Mouse (Mus musculus): ENCODE measurements at regions not wholly inside any gene's neighbourhood (a gene's known extent, or its start where the extent isn't known, plus 50 kb on each side); places are given as distances from the start of the nearest gene placed in this dataset.

DNA sequence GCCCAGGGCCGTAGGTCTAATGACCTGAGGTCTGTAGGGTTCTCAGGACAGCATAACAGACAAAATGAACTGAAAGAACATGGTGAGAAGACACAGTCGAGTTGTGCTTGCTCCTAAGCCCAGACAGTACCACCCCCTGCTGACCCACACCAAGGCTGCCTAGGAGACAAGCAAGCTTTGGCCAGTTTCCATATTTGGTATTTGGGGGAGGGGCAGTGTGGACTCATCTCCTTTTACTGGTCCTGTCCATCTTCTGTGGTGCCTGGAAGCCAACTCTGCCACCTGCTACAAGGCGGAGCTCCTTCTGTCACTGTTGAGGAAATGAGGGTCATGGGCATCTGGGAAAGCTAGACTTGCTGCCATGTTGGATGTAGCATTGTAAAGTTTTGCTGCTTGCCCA is 68.9 kb downstream of the Tex29 start:
- DNase-seq (ENCODE audit: low read depth in 2 of 2, low spot score in 2 of 2): no peak

DNA sequence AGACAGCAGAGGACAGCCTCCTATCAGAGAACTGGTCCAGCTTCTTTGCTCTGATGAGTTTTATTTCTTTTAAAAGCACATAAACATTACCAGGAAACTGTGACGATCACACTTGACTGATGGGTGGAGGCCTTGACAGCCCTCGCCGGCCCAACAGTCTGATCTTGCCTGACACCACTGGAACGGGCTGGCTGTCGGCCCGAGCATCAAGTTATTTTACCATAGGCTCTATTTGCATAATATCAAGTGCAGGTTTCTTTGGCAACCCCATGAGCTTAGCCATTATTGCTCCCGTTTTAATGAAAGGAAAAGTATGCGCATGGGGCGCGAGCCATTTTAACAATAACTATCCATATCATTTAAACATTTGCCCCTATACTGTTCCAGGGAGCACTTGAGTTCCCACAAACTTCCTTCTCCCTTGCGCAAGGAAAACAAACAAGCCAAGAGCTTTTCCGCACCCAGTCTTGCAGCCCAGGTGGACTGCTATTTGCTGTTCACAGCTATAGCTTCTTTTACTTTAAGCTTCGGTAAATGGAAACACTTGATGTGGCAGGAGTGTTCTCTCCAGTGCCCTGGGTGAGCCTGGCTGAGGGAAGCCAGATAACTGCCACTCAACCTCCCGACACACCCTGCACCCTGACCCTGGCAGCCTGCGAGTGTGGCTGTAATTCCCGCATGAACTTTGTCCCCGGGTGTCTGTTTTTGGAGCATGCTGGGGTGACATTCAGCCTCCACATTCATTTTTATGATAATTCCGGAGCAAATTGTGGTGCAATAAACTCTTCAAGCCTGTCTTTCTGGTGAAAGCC is 71.6 kb downstream of the Tex29 start:
- no peak for DNase-seq (ENCODE audit: low read depth in 2 of 2, low spot score in 2 of 2)

DNA sequence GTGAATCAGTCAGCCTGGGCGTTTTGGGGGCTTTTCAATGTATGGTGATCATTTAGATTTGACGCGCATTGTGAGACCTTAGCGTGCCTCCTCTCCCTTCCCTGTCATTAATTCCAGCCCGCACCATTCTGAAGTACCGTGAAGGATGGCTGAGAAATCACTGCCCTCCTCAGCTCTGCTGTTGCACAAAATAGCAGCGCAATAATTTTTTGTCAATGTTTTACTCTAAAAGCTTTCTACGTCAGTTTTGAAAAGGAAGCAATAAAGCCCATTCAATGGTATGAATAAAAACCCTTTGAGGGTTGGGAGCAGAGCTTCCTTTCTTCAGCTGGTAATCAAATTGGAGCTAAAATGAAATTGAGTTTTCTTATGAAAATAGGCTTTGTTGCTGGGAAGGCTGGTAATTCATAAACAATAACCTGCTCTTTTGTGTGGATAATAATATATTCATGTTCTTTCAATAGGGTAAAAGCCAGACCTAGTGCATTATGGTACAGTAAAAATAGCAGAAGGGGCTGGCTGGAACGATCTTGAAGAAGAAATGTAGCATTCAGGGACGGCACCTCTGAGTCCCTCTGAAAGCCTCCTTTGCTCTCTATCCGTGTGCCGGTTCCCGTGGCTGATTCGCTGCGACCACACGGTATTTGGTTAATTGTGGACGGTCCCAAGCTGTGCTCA is 72.3 kb downstream of the Tex29 start:
- no peak for DNase-seq (ENCODE audit: low read depth in 2 of 2, low spot score in 2 of 2)

DNA sequence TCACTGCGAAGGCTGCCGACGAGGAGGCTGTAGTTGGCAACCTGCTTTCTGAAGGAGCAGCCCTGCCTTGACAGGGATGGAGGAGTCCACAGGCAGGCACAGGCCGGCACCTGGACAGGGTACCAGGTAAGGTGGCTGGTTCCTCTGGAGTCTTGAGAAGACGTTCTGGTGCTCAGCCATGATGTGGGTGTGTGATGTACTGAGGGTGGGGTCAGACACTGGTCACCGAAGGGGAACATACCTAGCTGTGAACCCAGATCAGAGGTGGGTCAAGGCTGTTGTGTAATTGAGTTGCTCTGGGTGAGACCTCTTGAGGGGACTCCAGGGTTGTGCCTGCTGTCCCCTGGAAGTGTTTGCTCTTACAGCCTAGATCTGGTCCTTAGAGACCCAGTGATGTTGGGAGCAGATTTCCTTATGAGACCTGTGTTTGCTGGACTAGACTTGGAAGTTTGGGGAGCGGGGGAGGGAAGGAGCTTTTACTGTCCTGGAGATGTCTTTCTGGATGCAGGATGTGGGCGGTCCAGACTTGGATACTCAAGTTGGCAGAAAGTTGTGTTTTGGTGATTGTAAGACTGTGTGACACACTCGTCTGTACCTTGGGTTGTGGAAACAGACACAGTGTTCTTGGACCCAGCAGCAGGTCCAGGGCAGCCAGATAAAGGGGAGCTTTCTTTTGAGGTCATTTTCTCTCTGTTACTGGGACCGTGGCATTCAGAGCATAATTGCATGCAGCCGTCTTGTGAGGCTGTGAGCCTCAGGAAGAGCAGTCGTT is 73.0 kb downstream of the Tex29 start:
- no peak for DNase-seq (ENCODE audit: low read depth in 2 of 2, low spot score in 2 of 2)

DNA sequence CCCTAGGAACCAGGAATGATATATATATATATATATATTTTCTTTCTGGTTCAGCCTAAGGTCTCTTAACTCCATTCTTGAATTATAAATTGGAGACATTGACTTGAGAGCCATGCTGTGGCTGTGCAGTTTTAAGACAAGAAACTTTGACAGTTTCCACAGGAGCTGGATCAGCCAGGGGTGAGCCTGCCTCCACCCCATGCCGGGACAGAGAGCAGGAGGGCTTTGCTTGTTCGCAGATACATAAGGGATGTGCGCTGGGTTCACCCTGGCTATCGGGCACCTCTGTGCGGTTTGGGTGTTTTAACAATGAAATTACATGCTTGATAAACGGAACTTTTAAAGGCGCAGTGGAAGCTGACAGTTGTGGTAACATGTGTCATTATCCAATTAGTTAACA is 73.9 kb downstream of the Tex29 start:
- DNase-seq (ENCODE audit: low read depth in 2 of 2, low spot score in 2 of 2): no peak

DNA sequence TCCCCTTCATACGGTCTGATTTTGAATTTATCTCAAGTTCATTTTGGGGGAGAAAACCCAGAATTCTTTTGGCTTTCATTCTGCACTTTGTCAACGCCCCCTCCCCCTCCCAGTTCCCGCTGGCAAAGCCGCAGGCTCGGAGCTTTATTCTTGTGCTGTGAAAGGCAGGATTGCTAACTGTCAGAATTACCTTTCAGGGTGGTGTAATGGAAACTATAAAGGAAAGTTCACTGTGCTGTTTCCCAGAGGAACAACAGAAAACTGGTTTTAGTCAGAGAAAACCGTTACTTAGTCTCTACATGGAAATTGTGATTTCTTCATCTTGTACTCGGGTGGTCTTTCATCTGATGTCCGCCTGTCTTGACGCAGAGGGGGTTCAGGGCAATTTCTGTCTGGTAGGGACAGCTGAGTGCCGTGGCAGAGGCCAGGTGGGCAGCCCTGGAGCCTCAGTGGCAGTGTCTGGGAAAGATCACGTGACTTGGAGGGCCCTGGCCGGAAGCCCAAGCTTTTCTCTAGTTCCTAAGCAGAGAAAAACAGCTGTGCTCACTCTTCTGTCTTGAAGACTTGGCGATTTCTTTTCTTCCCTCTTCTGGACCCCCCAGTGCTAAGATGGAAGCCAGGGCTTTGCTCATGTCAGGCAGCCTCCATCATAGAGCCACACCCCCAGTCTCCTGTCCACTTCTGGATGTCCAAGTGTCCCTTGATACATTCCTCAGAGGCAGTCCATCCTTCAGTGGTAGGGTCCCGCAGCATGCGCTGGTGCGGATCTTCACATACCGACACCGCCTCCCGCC is 74.6 kb downstream of the Tex29 start:
- DNase-seq (ENCODE audit: low read depth in 2 of 2, low spot score in 2 of 2): no peak

DNA sequence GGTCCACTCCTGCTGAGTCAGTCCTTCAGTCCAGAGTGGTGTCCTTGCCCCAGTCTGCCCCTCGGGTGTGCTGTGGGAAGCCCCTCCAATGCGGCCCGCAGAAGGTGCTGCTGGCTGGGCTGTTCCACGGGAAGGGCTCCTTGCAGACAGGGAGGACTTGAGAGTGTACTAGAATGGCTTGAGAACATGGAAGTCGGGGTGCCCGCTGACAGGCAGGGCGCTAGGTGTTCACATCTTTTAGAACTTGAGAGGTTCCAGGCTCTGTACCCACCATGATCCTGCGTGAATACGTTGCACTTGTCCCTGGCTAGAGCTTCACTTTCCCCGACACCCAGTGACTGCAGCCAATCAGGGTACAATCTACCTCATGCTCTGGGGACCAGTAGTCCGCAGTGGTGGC is 75.4 kb downstream of the Tex29 start:
- no peak for DNase-seq (ENCODE audit: low read depth in 2 of 2, low spot score in 2 of 2)

DNA sequence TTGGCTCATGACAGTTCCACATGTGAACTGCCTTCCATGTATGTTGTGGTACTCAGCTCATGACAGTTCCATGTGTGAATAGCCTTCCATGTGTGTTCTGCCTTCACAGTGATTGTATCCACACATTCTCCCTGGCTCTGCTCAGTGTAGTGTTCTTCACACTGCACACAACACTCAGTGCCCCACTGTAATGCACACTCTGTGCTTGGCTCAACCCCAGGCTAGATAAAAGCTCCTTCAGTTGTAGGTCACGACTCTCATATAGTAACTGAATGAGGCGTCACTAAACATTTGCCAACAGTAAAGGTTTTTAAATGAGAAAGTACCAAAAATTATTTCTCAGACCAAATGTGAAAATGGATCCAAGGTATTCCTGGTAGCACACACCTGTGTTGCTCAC is 79.6 kb downstream of the Tex29 start:
- DNase-seq (ENCODE audit: low read depth in 2 of 2, low spot score in 2 of 2): no peak

DNA sequence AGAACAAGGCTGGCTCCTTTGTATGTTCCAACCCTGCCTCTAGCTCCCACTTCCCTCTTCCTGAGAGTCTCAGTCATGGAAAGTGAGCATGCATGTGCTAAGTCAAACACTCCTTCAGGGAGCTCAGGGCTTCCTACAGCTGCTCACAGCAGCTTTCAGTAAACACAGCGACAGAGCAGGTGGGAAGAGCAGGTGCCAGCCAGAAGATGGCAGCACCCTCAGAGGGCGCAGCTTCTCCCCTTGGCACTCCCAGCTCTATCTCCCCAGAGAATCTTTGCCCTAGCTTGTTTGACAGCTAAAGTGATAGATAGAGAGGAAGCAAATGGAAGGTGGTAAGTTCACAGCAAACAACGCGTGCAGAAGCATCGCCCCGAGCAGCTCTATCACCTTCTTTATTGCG is 82.8 kb downstream of the Tex29 start:
- DNase-seq (ENCODE audit: low read depth in 2 of 2, low spot score in 2 of 2): no peak

DNA sequence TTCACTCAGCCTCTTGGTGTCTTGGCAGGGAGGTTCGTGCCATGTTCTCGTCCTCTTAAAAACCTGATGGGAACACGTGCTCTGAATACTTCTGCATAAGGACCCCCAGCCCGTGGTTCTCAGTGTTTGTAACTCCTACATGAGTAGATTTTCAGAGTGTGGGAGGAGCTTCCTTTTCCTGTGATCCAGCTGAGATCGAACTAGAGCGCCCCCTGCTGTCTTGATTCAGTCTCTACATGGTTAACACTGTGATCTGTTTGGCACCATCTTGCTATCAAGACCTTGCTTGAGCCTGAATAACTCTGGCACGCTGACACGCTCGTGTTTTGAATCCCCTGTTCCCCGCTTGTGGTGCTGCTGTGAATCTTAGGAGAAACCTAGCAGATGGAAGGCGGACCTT is 83.9 kb downstream of the Tex29 start:
- DNase-seq (ENCODE audit: low read depth in 2 of 2, low spot score in 2 of 2): peak; percentile 26 to 38

DNA sequence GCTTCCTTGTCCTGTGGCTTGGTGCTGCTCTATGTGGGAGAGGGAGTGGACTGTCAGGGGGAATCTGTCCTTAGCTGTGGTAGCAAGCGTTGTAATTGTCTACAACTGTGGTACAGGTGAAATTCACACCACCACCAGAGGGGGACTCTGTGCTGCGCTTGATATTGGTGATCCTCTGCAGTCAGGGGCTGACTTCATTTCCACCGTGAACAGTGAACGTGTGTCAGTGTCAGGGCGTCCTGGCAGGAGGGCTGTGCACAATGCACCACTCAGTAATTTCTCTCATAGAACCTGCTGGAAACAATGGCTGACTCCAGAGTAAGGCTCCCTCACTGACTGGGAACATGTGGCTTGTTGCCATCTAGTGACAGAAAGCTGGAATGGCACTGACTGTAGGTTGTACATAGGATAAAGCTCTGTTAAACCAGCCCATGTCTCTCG is 102.6 kb downstream of the Tex29 start:
- DNase-seq (ENCODE audit: low read depth in 2 of 2, low spot score in 2 of 2): no peak

DNA sequence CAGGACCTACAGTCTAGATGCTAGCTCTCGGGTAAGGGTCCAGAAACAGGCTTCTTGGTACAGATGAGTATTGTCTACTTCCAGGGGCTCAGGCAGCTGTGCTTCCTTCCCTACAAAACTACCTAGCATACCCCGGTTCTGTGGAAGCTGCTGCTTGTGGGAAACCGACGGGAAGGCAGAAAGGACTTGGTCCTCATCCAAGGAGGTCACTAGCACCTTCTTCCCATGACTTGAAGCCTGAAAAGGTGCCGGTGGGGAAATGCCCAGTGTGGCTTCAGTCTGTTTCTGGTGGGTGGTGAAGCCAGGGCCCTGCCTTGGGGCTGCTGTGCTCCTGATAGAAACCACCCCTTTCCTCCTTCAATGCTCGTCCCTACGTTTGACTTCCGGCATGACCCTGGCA is 107.5 kb downstream of the Tex29 start:
- no peak for DNase-seq (ENCODE audit: low read depth in 2 of 2, low spot score in 2 of 2)

DNA sequence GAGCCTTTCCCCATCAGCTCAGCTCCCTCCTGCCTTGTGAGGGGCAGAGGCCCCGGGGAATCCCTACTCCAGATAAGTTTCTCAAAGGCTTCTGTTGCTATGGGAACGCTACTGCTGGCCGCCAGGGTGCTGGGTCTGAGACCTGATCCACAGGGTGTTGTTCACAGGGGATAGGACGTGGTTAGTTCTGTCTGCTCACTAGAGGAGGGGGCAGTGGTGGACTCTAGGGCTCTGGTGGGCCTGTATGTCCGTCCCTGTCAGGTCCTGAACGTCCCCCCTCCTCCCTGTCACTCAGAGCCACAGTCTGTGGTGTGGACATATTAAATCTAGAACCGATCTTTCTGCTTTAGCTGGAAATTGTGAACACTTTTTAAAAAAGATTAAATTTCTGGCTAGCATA is 116.0 kb downstream of the Tex29 start:
- no peak for DNase-seq (ENCODE audit: low read depth in 2 of 2, low spot score in 2 of 2)

DNA sequence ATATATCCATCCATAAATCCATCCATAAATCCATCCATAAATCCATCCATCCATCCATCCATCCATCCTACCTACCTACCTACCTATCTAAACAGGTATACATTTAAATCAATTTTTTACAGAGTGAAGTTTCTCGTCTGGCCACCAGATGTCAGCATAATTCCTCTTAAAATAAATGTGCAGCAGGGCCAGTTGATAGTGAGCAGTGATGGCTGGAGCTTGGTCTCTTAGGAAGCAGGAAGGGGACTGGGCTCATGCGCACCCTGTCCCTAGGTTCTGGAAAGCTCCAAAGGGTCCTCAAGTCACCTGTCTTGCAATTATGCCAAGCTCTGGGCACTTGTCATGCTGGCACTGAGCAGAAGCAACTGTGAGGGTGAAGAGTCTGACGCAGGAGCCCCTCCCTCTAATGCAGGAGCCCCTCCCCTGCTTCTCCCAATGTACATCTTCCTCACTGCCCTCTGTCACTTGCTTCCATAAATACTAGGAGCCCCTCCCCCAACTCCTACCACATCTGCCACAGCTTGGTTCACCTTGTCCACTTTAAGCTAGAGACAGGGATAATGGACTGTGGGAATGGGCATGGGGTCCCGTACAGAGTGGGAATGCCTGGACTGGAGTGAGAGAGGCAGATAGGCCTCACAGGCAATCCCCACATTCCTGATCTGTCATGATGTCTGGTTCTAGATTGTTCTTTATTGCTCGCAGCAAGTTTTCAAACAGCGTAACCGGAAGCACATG is 116.9 kb downstream of the Tex29 start:
- DNase-seq (ENCODE audit: low read depth in 2 of 2, low spot score in 2 of 2): no peak

DNA sequence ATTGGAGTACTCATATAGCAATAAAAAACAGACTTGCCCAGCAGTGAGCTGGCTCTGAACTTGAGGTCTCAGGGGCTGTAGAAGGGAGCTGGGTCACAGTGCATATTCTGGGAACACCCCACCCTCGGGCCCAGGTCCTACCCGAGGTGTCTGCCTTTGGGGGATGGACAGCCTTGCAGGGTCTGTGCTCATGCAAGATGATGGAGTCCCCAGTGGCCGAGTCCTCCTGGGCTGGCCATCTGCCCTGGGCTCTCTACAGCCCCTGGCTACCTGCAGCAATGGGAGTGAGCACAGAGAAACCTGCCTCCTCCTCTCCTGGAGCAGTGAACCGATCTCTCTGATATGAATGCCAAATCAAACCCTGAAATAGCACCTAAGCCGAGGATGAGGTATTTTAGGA is 117.9 kb downstream of the Tex29 start:
- no peak for DNase-seq (ENCODE audit: low read depth in 2 of 2, low spot score in 2 of 2)

DNA sequence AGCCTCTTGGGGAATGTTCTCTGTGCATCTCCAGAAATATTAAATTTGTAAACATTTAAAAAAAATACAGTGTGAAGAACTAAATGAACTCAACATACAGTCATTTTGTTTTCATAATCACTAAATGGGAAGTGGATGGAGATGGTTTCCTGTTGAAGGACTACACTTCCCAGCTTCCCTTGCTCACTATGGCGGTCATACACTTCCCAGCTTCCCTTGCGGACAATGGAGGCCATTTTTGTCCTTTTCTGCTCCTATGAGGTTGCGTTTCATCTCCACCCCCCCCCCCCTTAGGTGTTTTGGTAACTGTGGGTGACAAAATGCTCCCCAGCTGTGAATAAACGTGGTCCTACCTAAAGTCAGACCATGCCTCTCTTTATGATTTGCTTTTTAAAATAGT is 119.2 kb downstream of the Tex29 start:
- DNase-seq (ENCODE audit: low read depth in 2 of 2, low spot score in 2 of 2): no peak

DNA sequence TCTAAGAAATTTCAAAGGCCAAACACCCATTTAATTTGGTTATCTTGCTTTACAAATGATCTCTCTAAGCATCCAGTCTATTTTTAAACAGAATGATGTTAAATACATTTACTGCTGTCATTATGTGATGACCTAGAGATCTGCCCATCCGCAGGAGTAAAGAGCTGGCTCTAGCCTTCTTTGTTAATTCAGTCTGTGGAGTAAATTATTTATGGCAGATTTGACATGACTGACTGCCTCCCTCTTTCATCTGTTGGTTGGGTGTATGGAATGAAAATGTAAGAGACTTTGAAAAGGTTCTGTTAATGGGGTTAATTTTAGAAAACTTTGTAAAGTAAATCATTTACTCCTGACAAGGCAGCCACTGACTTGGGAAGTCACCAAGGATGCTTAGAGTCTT is 123.3 kb downstream of the Tex29 start:
- DNase-seq (ENCODE audit: low read depth in 2 of 2, low spot score in 2 of 2): no peak

DNA sequence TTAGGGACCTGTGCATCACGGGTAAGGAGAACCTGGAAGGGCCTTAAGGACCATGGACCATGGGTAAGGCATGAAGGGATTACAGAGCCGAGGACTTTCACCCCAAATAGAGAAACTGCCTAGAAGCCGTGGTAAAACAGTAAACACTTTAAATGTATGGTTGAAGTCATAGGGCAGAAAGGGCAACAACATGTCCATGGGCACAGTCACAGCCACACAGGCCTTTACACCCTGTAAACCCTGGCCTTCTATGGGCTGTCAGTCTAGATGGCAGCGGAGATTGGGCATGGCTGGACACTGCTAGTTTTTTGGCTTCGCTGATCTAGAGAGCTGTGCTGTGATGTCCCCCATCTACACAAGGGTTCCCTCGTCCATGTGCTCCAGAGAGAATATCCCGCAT is 127.4 kb downstream of the Tex29 start:
- DNase-seq (ENCODE audit: low read depth in 2 of 2, low spot score in 2 of 2): no peak

DNA sequence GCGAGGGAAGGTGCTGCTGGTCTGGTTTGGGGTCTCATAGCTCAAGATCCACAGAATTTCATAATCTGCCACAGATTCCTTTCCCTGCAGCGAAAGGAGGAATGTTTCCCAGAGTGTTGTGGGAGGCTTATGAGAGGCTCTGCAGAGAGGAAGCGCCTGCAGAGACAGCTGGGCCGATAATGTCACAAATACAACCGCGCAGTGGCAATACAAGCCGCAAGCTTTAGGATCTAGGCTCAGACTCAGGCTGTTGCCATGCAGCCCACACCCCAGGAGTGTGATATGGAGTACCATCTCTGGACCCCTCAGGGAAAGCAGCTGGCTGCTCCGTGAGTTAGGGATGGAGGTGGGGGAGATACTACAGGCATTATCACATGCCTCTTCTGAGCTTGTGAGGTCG is 130.2 kb downstream of the Tex29 start:
- no peak for DNase-seq (ENCODE audit: low read depth in 2 of 2, low spot score in 2 of 2)

DNA sequence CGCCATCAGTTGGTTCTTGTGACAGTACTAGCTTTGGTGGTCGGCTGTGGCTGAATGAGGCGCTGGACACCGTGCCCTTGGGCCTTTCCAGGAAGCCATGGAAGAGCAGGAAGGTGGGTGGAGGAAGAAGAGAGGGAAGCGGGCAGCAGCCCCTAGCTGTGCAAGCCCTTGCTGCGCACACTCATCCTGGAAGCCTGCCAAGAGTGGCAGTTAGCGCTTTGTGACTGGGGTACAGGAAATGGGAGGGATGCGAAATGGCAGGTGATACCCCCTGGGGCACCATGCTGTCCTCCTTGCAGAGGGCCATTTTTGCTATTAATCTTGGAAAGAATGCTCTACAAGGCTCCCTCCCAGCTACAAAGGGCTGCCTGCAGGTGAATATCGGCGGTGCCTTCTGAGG is 133.2 kb downstream of the Tex29 start:
- no peak for DNase-seq (ENCODE audit: low read depth in 2 of 2, low spot score in 2 of 2)

DNA sequence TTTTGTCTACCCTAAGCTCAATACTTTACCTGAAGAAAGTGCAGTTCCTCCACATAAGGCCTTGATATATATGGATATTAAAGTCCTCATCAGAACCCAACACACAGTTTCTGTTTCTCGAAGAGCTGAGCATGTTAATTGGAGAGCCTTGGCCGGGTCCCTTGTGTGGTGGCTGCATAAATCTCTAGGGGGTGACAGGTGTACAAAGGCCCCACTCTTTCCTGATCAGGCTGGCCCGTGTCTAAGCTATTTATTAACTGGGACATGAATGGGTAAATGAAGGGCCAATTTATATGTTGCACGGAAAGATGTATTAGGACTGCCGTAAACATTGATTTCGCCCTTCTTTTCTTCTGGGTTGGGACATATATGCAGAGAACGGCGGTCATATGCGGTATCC is 136.8 kb downstream of the Tex29 start:
- DNase-seq (ENCODE audit: low read depth in 2 of 2, low spot score in 2 of 2): no peak

All from CD8-positive naive resting alpha-beta T cell, adult 2 months (primary cell).